ENCODE assay signal across 8 mouse cellular contexts in the genomic region with DNA sequence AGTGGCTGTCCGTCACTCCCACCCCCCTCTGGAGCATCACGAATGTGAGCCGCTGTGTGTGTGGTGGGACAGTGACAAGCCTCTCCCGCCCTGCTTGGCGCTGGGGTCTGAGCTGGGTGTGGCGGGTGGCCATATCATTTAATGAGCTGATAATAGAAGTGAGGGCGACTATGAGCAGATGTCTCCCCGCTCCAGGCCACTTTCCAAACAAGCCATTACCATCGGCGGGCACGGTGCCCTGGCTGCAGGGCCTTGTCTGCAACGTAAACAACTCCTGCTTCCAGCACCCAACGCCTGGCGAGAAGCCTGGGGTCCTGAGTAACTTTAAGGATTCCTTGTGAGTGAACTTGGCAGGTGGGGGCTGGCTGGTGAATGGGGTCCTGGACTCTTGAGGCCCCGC. TPM values are rescaled to one million over a fixed set of nuclear protein-coding genes. Genes with fewer than 3 reads are reported as not detected.
DNase-seq lines count a peak whose midpoint lies in the region; ATAC-seq and TF ChIP-seq lines count a peak whose summit lies in the region.

No protein-coding gene starts in this region.

- intact Hi-C loops in heart, postnatal 25 days (cut with DNase I), result loop anchor here (5.0 kb wide), 1 partner anchor 34 kb away; no protein-coding TSS in a partner anchor

- peaks cover 50% of the 10 kb centered on the region for H3K27me3 ChIP-seq in forebrain, embryonic 12.5 days
- H3K27me3 ChIP-seq in intestine, embryonic 16.5 days (replicated peaks; ENCODE audit: control insufficient read depth, insufficient read depth, low read length), result 0 out of 2 replicates have a peak, but pooled peaks cover 6% of the 10 kb centered on the region
- H3K27me3 ChIP-seq in myocyte (ENCODE audit: control insufficient read depth, insufficient read depth, insufficient read length), result no peaks in the 10 kb centered on the region

- H3K9me3 ChIP-seq in forebrain, embryonic 12.5 days, result no peaks in the 10 kb centered on the region
- no peaks in the 10 kb centered on the region for H3K9me3 ChIP-seq in intestine, embryonic 16.5 days (ENCODE audit: control insufficient read depth, low read length)

- no peak for TF ChIP-seq POLR2A in myocyte (IDR thresholded peaks at IDR 0.05; ENCODE audit: insufficient read length, low read depth)

- whole genome bisulfite sequencing in forebrain, embryonic 12.5 days, result 6% methylated on average over 15 of the region's 15 CpGs
- WGBS in intestine, embryonic 16.5 days, result 13% methylated on average over 15 of the region's 15 CpGs

- DNase-seq in heart, adult 18-20 months, result peak; percentile 65 to 70
- DNase-seq in heart, postnatal 25 days (ENCODE audit: low spot score), result no peak
- peak; percentile 67 for DNase-seq in Muller cell, postnatal 12 days (ENCODE audit: inconsistent ontology term)
- no peak for DNase-seq in layer of hippocampus, adult 18-20 months (ENCODE audit: low spot score in 2 of 2)
- DNase-seq in thymus, postnatal 25 days, result no peak

- H3K79me2 ChIP-seq in myocyte (ENCODE audit: control insufficient read depth, insufficient read depth), result no peaks in the 10 kb centered on the region

- peak overlapping the region; percentile 76 for H3K4me2 ChIP-seq in forebrain, embryonic 12.5 days
- H3K4me2 ChIP-seq in intestine, embryonic 16.5 days (ENCODE audit: low read depth, low read length), result peak overlapping the region; percentile 90
- peak overlapping the region; percentile 89 for H3K4me2 ChIP-seq in myocyte (ENCODE audit: low read depth)

- peaks cover 21% of the 10 kb centered on the region for H3K4me1 ChIP-seq in forebrain, embryonic 12.5 days
- H3K4me1 ChIP-seq in intestine, embryonic 16.5 days (ENCODE audit: control insufficient read depth, insufficient read depth, low read length), result peaks cover 7% of the 10 kb centered on the region

- H3K27ac ChIP-seq in forebrain, embryonic 12.5 days, result no peak overlapping the region
- H3K27ac ChIP-seq in intestine, embryonic 16.5 days (ENCODE audit: low read length), result peak overlapping the region; percentile 46

- H3ac ChIP-seq in myocyte (ENCODE audit: control insufficient read depth, insufficient read length), result no peak overlapping the region

- H3K9ac ChIP-seq in forebrain, embryonic 12.5 days, result peak overlapping the region; percentile 50
- H3K9ac ChIP-seq in intestine, embryonic 16.5 days (ENCODE audit: low read depth, low read length), result peak overlapping the region; percentile 59

- ATAC-seq in forebrain, embryonic 12.5 days (ENCODE audit: low FRiP score), result 0 out of 2 replicates have a peak, but pooled peaks have one; percentile 28
- ATAC-seq in intestine, embryonic 16.5 days, result no peak

- H3K4me3 ChIP-seq in forebrain, embryonic 12.5 days (replicated peaks), result peak overlapping the region; percentile 47
- peak overlapping the region; percentile 57 for H3K4me3 ChIP-seq in intestine, embryonic 16.5 days (ENCODE audit: low read length)
- peak overlapping the region; percentile 73 for H3K4me3 ChIP-seq in myocyte

- H3K36me3 ChIP-seq in forebrain, embryonic 12.5 days (replicated peaks), result no peaks in the 10 kb centered on the region
- H3K36me3 ChIP-seq in intestine, embryonic 16.5 days (ENCODE audit: control insufficient read depth, insufficient read depth, low read length), result peaks cover 2% of the 10 kb centered on the region; the same call in 1 of the 2 replicates
- peaks cover 6% of the 10 kb centered on the region for H3K36me3 ChIP-seq in myocyte (ENCODE audit: control insufficient read depth, insufficient read depth)

TF ChIP-seq in myocyte, 11 proteins besides CTCF, POLR2A, EP300 and RAD21:
- TF ChIP-seq SRF (IDR thresholded peaks at IDR 0.05; ENCODE audit: control insufficient read depth, insufficient read length, low read depth) (no peak), MYOG (IDR thresholded peaks at IDR 0.05; ENCODE audit: control insufficient read depth in 1 of 3, insufficient read depth in 1 of 3, insufficient read length in 2 of 3, low read depth in 2 of 3) (peak in 1 of 3 experiments; percentile 5)

RNA-seq across cellular contexts. Expression of gene Abca7, which starts 1.5 kb away (rescaled TPM):
- 1 to 10 TPM; 6.5 to 7.6 TPM for total RNA-seq in heart, adult 18-20 months (2021)
- total RNA-seq in heart, postnatal 25 days (2021), result 1 to 10 TPM; 6.5 to 6.7 TPM
- 5.8 and 5.9 TPM in 2 replicates for polyA plus RNA-seq in forebrain, embryonic 12.5 days (2016; fragmentation: Nextera tagmentation; extraction: Ambion mirVana)
- 3.3 and 3.4 TPM in 2 replicates for polyA plus RNA-seq in intestine, embryonic 16.5 days (2015; fragmentation: Nextera tagmentation; extraction: Ambion mirVana)
- 15.6 TPM for polyA plus RNA-seq in myocyte (2012; fragmentation: generic; extraction: Trizol)
- total RNA-seq in layer of hippocampus, adult 18-20 months (2021), result 10 to 100 TPM; 10.2 to 12.0 TPM

RNA-seq across cellular contexts. Expression of gene Cnn2, which starts 9.4 kb away (rescaled TPM):
- 10 to 100 TPM; 28.3 to 32.6 TPM for total RNA-seq in heart, adult 18-20 months (2021)
- total RNA-seq in heart, postnatal 25 days (2021), result 10 to 100 TPM; 35.9 to 36.6 TPM
- 85.5 and 115 TPM in 2 replicates for polyA plus RNA-seq in forebrain, embryonic 12.5 days (2016; fragmentation: Nextera tagmentation; extraction: Ambion mirVana)
- polyA plus RNA-seq in intestine, embryonic 16.5 days (2015; fragmentation: Nextera tagmentation; extraction: Ambion mirVana), result 226 and 245 TPM in 2 replicates
- 109 TPM for polyA plus RNA-seq in myocyte (2012; fragmentation: generic; extraction: Trizol)
- 1 to 10 TPM; 3.6 to 5.2 TPM for total RNA-seq in layer of hippocampus, adult 18-20 months (2021)

RNA-seq across cellular contexts. Expression of gene Tmem259, which starts 13.7 kb away (rescaled TPM):
- 100 to 1,000 TPM; 120 TPM for total RNA-seq in heart, adult 18-20 months (2021)
- 100 to 1,000 TPM; 110 to 115 TPM for total RNA-seq in heart, postnatal 25 days (2021)
- 14.7 and 19.2 TPM in 2 replicates for polyA plus RNA-seq in forebrain, embryonic 12.5 days (2016; fragmentation: Nextera tagmentation; extraction: Ambion mirVana)
- polyA plus RNA-seq in intestine, embryonic 16.5 days (2015; fragmentation: Nextera tagmentation; extraction: Ambion mirVana), result 7.0 and 9.7 TPM in 2 replicates
- polyA plus RNA-seq in myocyte (2012; fragmentation: generic; extraction: Trizol), result 152 TPM
- total RNA-seq in layer of hippocampus, adult 18-20 months (2021), result 100 to 1,000 TPM; 118 to 123 TPM

RNA-seq across cellular contexts. Expression of gene Arhgap45, which starts 18.6 kb away (rescaled TPM):
- total RNA-seq in heart, adult 18-20 months (2021), result 1 to 10 TPM; 3.1 to 8.7 TPM
- 1 to 10 TPM; 4.7 to 4.9 TPM for total RNA-seq in heart, postnatal 25 days (2021)
- polyA plus RNA-seq in forebrain, embryonic 12.5 days (2016; fragmentation: Nextera tagmentation; extraction: Ambion mirVana), result 3.4 and 3.6 TPM in 2 replicates
- polyA plus RNA-seq in intestine, embryonic 16.5 days (2015; fragmentation: Nextera tagmentation; extraction: Ambion mirVana), result 6.0 and 7.3 TPM in 2 replicates
- polyA plus RNA-seq in myocyte (2012; fragmentation: generic; extraction: Trizol), result 0.53 TPM
- 1 to 10 TPM; 4.1 to 4.2 TPM for total RNA-seq in layer of hippocampus, adult 18-20 months (2021)

RNA-seq across cellular contexts. Expression of gene Grin3b, which starts 27.3 kb away (rescaled TPM):
- total RNA-seq in heart, adult 18-20 months (2021), result under 1 TPM; 0.57 to 0.67 TPM
- under 1 TPM; 0.14 to 0.21 TPM for total RNA-seq in heart, postnatal 25 days (2021)
- 0.46 TPM in 2 replicates for polyA plus RNA-seq in forebrain, embryonic 12.5 days (2016; fragmentation: Nextera tagmentation; extraction: Ambion mirVana)
- 0.15 and 0.16 TPM in 2 replicates for polyA plus RNA-seq in intestine, embryonic 16.5 days (2015; fragmentation: Nextera tagmentation; extraction: Ambion mirVana)
- polyA plus RNA-seq in myocyte (2012; fragmentation: generic; extraction: Trizol), result 0.73 TPM
- total RNA-seq in layer of hippocampus, adult 18-20 months (2021), result under 1 TPM in 1 of 2 experiments, not detected in 1; 0.15 TPM

Comparison
In these comparisons a context has a peak if more than half of its experiments do, and no peak if none do; other contexts are left out.
1. DNase-seq: peak in heart, adult 18-20 months (2 of 2) and Muller cell, postnatal 12 days (single experiment); none in heart, postnatal 25 days (single experiment), layer of hippocampus, adult 18-20 months (0 of 2) and thymus, postnatal 25 days (single experiment).
2. RNA of gene Cnn2, which starts 9.4 kb away (total RNA-seq): 35.9 to 36.6 TPM in heart, postnatal 25 days and 28.3 to 32.6 TPM in heart, adult 18-20 months; 3.6 to 5.2 TPM in layer of hippocampus, adult 18-20 months; every median in the first group is over 4 times any median in the second.
3. Peak in every context shown above with its lines, with median percentiles within 50 percentile points of each other: H3K4me2 ChIP-seq and H3K4me3 ChIP-seq.